Mouse (Mus musculus): ENCODE measurements at regions not wholly inside any gene's neighbourhood (a gene's known extent, or its start where the extent isn't known, plus 50 kb on each side); places are given as distances from the start of the nearest gene placed in this dataset.
"Not testable (repeated sequence)": the region's sequence is repeated elsewhere in the genome, so short reads cannot be mapped to it uniquely, and the experiment has no call there.

- no peak for DNase-seq (ENCODE audit: extremely low spot score in 1 of 2, low spot score in 1 of 2)
These were observed 118.8 kb downstream of the Zfp36l1 start for GRCm38 (mm10) chr12:79993821-79994571.

- no peak for DNase-seq (ENCODE audit: extremely low spot score in 1 of 2, low spot score in 1 of 2)
These were observed 121.5 kb downstream of the Zfp36l1 start for GRCm38 (mm10) chr12:79991279-79991678.

- DNase-seq (ENCODE audit: extremely low spot score in 1 of 2, low spot score in 1 of 2): no peak
These were observed 122.1 kb downstream of the Zfp36l1 start for GRCm38 (mm10) chr12:79990751-79991150.

GRCm38 (mm10) chr12:79989582-79990110 is 123.2 kb downstream of the Zfp36l1 start:
- DNase-seq (ENCODE audit: extremely low spot score in 1 of 2, low spot score in 1 of 2): no peak

GRCm38 (mm10) chr12:79988401-79989358 is 124.1 kb downstream of the Zfp36l1 start:
- no peak for DNase-seq (ENCODE audit: extremely low spot score in 1 of 2, low spot score in 1 of 2)

- DNase-seq (ENCODE audit: extremely low spot score in 1 of 2, low spot score in 1 of 2): no peak
These were observed 126.4 kb downstream of the Zfp36l1 start for GRCm38 (mm10) chr12:79986241-79986976.

GRCm38 (mm10) chr12:79984985-79985747 is 127.6 kb downstream of the Zfp36l1 start:
- no peak for DNase-seq (ENCODE audit: extremely low spot score in 1 of 2, low spot score in 1 of 2)

GRCm38 (mm10) chr12:79984025-79984790 is 128.6 kb downstream of the Zfp36l1 start:
- DNase-seq (ENCODE audit: extremely low spot score in 1 of 2, low spot score in 1 of 2): no peak

GRCm38 (mm10) chr12:79983232-79983631 is 129.6 kb downstream of the Zfp36l1 start:
- DNase-seq (ENCODE audit: extremely low spot score in 1 of 2, low spot score in 1 of 2): no peak

GRCm38 (mm10) chr12:79982497-79982896 is 130.3 kb downstream of the Zfp36l1 start:
- not testable (repeated sequence) for DNase-seq (ENCODE audit: extremely low spot score in 1 of 2, low spot score in 1 of 2)

- DNase-seq (ENCODE audit: extremely low spot score in 1 of 2, low spot score in 1 of 2): no peak
These were observed 132.1 kb downstream of the Zfp36l1 start for GRCm38 (mm10) chr12:79980711-79981110.

GRCm38 (mm10) chr12:79977136-79977535 is 135.7 kb downstream of the Zfp36l1 start:
- no peak for DNase-seq (ENCODE audit: extremely low spot score in 1 of 2, low spot score in 1 of 2)

- DNase-seq (ENCODE audit: extremely low spot score in 1 of 2, low spot score in 1 of 2): no peak
These were observed 137.2 kb downstream of the Zfp36l1 start for GRCm38 (mm10) chr12:79975466-79976239.

- DNase-seq (ENCODE audit: extremely low spot score in 1 of 2, low spot score in 1 of 2): no peak
These were observed 137.8 kb downstream of the Zfp36l1 start for GRCm38 (mm10) chr12:79975050-79975449.

GRCm38 (mm10) chr12:79974530-79974929 is 138.3 kb downstream of the Zfp36l1 start:
- DNase-seq (ENCODE audit: extremely low spot score in 1 of 2, low spot score in 1 of 2): no peak

GRCm38 (mm10) chr12:79973566-79974230 is 139.1 kb downstream of the Zfp36l1 start:
- DNase-seq (ENCODE audit: extremely low spot score in 1 of 2, low spot score in 1 of 2): no peak

- no peak for DNase-seq (ENCODE audit: extremely low spot score in 1 of 2, low spot score in 1 of 2)
These were observed 141.8 kb downstream of the Zfp36l1 start for GRCm38 (mm10) chr12:79970981-79971390.

Measured in frontal cortex, adult 2 months (tissue).